Mouse (Mus musculus) ES-E14 (cell line): ENCODE data around the gene St8sia1. TPM values are rescaled to one million over a fixed set of nuclear protein-coding genes. Genes with fewer than 3 reads are reported as not detected.

Source experiments
- DNase-seq: peaks from one replicate; pipeline ENCODE4 v3.0.0-alpha.2; 2013; ENCODE audit warnings: low read depth, low spot score
- H3K27ac ChIP-seq: 2 replicates; pipeline ENCODE4 v1.5.1; 2012; ENCODE audit warnings: low read depth, mild to moderate bottlenecking, low read length, moderate library complexity, mixed read lengths; ENCODE audit not compliant: poor library complexity, insufficient read depth, severe bottlenecking
- H3K36me3 ChIP-seq: 2 replicates; pipeline ENCODE4 v1.6.1; 2012; ENCODE audit warnings: mild to moderate bottlenecking, low read length, moderate library complexity, mixed read lengths; ENCODE audit not compliant: control insufficient read depth, poor library complexity, insufficient read depth, severe bottlenecking
- H3K4me1 ChIP-seq, 2 experiments: fragments of 150-350 bp in 1 of 2; sonication (generic) in 1 of 2; 2 replicates each; pipeline ENCODE4 v1.6.1; 2012; ENCODE audit warnings: low read length in 2 of 2, mild to moderate bottlenecking in 1 of 2, mixed read lengths in 1 of 2; ENCODE audit not compliant: control insufficient read depth in 2 of 2, insufficient read depth in 2 of 2, poor library complexity in 1 of 2
- H3K4me3 ChIP-seq, 2 experiments: fragments of 150-350 bp in 1 of 2; sonication (generic) in 1 of 2; 2 replicates each; pipeline ENCODE4 v1.5.1; 2012; ENCODE audit warnings: low read length in 2 of 2, low read depth in 1 of 2, mild to moderate bottlenecking in 1 of 2, mixed read lengths in 1 of 2; ENCODE audit not compliant: insufficient read depth in 1 of 2, poor library complexity in 1 of 2, severe bottlenecking in 1 of 2
- H3K9ac ChIP-seq: 2 replicates; pipeline ENCODE4 v1.6.1; 2012; ENCODE audit warnings: low read depth, mild to moderate bottlenecking, low read length, mixed read lengths; ENCODE audit not compliant: poor library complexity, insufficient read depth, severe bottlenecking
- H3K9me3 ChIP-seq: fragments of 150-350 bp; sonication (generic); 2 replicates; pipeline ENCODE4 v1.6.1; 2012; ENCODE audit warnings: low read depth, mild to moderate bottlenecking, low read length; ENCODE audit not compliant: control insufficient read depth, insufficient read depth
- CHD2 ChIP-seq: IDR thresholded peaks from 2 replicates; pipeline ENCODE4 v1.6.1; 2014; ENCODE audit warnings: mild to moderate bottlenecking, low read depth, low read length, inconsistent platforms
- HCFC1 ChIP-seq: IDR thresholded peaks from 2 replicates; pipeline ENCODE4 v1.6.1; 2012; ENCODE audit warnings: low read length, inconsistent platforms, borderline replicate concordance; ENCODE audit not compliant: insufficient read depth
- MAFK ChIP-seq: IDR thresholded peaks from 2 replicates; pipeline ENCODE4 v1.6.1; 2014; ENCODE audit warnings: mild to moderate bottlenecking, low read depth, low read length, inconsistent platforms; ENCODE audit not compliant: insufficient read depth
- ZC3H11A ChIP-seq: IDR thresholded peaks from 2 replicates; pipeline ENCODE4 v1.6.1; 2012; ENCODE audit warnings: low read depth, mild to moderate bottlenecking, inconsistent platforms, low read length, borderline replicate concordance
- ZNF384 ChIP-seq: IDR thresholded peaks from 2 replicates; pipeline ENCODE4 v1.6.1; 2012; ENCODE audit warnings: low read depth, low read length, inconsistent platforms
- in situ Hi-C, 2 experiments: fragments of 600-800 bp; cut with MboI; formaldehyde crosslinking; loops; one replicate each; pipeline ENCODE4 v1.15.1; 2025; ENCODE audit warnings: low sequenced_read_pairs in 2 of 2, inconsistent platforms in 1 of 2; ENCODE audit not compliant: unreplicated experiment in 2 of 2
- total RNA-seq: library from RNA; depleted of rRNA; stranded (reverse); fragments of 300-350 nt; gene quantifications from 2 replicates; pipeline ENCODE4 v1.2.3, GENCODE M21; 2012

Gene St8sia1
- total RNA-seq, 1 experiment: 8.2 TPM

DNA sequence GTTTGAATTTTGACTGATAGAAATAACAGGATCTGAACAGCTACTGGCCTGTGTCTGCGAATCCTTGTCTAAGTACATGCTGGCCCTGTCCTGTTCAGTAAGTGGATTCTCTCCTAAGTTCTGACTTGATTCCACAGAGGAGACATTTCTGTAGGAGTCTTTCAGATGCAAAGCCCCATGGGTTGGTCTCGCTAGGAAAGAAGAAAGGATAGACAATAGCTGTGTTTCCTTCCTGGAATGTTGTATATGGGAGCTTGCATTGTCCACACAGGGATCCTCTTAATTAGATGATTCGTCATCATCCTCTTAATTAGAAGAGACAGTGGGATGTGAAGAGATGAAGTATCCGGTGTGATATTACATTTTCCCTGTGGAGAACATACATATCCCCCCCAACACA is 117.4 kb downstream of the St8sia1 start:
- Histone ChIP-seq H3K9ac (no peak overlapping the region), H3K36me3 (peaks cover 2% of the 10 kb centered on the region; the same call in 1 of the 2 replicates), H3K4me1 (no peaks in the 10 kb centered on the region), H3K9me3 (no peaks in the 10 kb centered on the region), H3K27ac (no peak overlapping the region), H3K4me3 (no peak overlapping the region)
- DNase-seq: no peak
- no peak for TF ChIP-seq CHD2
- TF ChIP-seq MAFK: no peak
- TF ChIP-seq ZNF384: no peak
- no peak for TF ChIP-seq ZC3H11A
- no peak for TF ChIP-seq HCFC1
- in situ Hi-C loops: no loop called here

- DNase-seq: no peak
- no peaks in the 10 kb centered on the region for H3K36me3 ChIP-seq
- no peak overlapping the region for H3K4me3 ChIP-seq
- no peak overlapping the region for H3K27ac ChIP-seq
- no peak overlapping the region for H3K9ac ChIP-seq
- in situ Hi-C loops: no loop called here
- no peak for TF ChIP-seq ZNF384
- no peak for TF ChIP-seq HCFC1
- no peak for TF ChIP-seq MAFK
- no peak for TF ChIP-seq CHD2
- no peak for TF ChIP-seq ZC3H11A
- no peaks in the 10 kb centered on the region for H3K4me1 ChIP-seq
- no peaks in the 10 kb centered on the region for H3K9me3 ChIP-seq
Observed at GRCm38 (mm10) chr6:142845066-142845465, 119.2 kb downstream of the St8sia1 start.

DNA sequence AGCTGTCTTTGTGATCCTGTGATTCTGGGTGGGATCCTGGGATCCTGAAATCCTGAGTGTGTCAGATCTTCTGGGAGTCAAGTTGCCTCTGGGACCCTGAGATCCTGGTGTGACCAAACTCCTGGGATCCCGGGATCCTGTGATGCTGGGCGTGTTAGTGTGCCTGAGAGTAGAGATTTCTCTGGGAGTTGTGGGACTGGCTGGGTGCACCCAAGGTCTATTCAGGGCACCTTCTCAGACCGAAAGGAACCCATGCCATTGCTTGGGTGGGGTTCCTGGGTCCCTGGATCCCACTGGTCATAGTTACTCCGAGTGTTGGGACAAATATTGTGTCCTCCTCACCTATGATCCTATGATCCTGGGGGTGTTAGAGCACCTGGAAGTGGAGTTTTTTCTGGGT is 120.2 kb downstream of the St8sia1 start:
- TF ChIP-seq HCFC1: no peak
- TF ChIP-seq MAFK: no peak
- TF ChIP-seq CHD2: no peak
- TF ChIP-seq ZNF384: no peak
- TF ChIP-seq ZC3H11A: no peak
- Histone ChIP-seq H3K9ac (no peak overlapping the region), H3K36me3 (no peaks in the 10 kb centered on the region), H3K9me3 (no peaks in the 10 kb centered on the region), H3K27ac (no peak overlapping the region), H3K4me3 (no peak overlapping the region), H3K4me1 (no peaks in the 10 kb centered on the region)
- in situ Hi-C loops: no loop called here
- DNase-seq: no peak

DNA sequence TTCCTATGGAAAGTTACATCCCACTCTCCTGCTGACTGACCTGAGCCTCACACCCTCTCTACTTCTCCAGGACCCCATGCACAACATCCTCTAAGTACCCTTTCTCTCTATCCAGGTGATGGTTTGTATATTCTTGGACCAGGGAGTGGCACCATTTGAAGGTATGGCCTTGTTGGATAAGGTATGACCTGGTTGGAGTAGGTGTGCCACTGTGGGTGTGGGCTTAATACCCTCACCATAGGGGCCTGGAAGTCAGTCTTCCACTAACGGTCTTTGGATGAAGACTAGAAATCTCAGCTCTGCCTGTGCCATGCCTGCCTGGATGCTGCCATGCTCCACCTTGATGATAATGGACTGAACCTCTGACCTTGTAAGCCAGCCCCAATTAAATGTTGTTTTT is 125.8 kb downstream of the St8sia1 start:
- Histone ChIP-seq H3K27ac (no peak overlapping the region), H3K4me1 (no peaks in the 10 kb centered on the region), H3K36me3 (no peaks in the 10 kb centered on the region), H3K4me3 (no peak overlapping the region), H3K9me3 (no peaks in the 10 kb centered on the region), H3K9ac (no peak overlapping the region)
- DNase-seq: no peak
- no peak for TF ChIP-seq CHD2
- no peak for TF ChIP-seq MAFK
- in situ Hi-C loops: no loop called here

- Histone ChIP-seq H3K36me3 (no peaks in the 10 kb centered on the region), H3K27ac (no peak overlapping the region), H3K9ac (no peak overlapping the region), H3K4me3 (no peak overlapping the region), H3K9me3 (no peaks in the 10 kb centered on the region), H3K4me1 (no peaks in the 10 kb centered on the region)
- in situ Hi-C loops: no loop called here
- no peak for DNase-seq
- no peak for TF ChIP-seq ZC3H11A
- no peak for TF ChIP-seq CHD2
- no peak for TF ChIP-seq ZNF384
Observed at GRCm38 (mm10) chr6:142837326-142837725, 126.9 kb downstream of the St8sia1 start.
